Mouse (Mus musculus) liver, embryonic 14.5 days (tissue): Measurements from ENCODE around the gene Gtdc1.

Experiments used
- CTCF ChIP-seq: IDR thresholded peaks from 2 replicates; pipeline ENCODE4 v1.5.1; 2016; ENCODE audit warnings: antibody characterized with exemption, low read depth, control low read depth
- EP300 ChIP-seq: IDR thresholded peaks from 2 replicates; pipeline ENCODE4 v1.6.1; 2016; ENCODE audit warnings: antibody characterized with exemption, low read depth

DNA sequence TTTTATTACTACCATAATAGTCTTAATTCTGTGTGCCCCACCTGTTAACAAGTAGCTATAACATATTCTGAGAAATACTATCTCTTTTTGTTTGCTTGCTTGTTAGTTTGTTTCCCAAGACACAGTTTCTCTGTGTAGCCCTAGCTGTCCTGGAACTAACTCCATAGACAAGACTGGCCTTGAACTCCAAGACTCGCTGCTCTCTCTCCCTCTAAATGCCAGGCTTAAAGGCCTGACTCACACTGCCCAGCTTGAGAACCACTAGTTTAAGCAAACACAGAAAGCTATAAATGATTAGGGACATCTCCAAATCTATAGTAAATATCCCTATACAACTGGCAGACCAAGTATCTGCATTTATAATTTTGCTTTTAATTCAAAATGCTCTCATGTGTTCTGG is 8.1 kb downstream of the Gtdc1 start:
- TF ChIP-seq CTCF (no peak), EP300 (no peak)
